Mouse (Mus musculus) thymus, adult 2 months (tissue): ENCODE measurements around the gene Pak2. TPM values are rescaled to one million over a fixed set of nuclear protein-coding genes. Genes with fewer than 3 reads are reported as not detected.
A peak's percentile ranks its signal among the peaks of the same experiment; 100 is the strongest.

Experiments
- DNase-seq: peaks from one replicate; pipeline ENCODE4 v3.0.0; 2021
- H3K27ac ChIP-seq: fragments of 200-500 bp; 2 replicates; pipeline ENCODE4 v1.5.1; 2012; ENCODE audit warnings: low read length, control low read depth; ENCODE audit not compliant: control insufficient read depth, insufficient read depth
- H3K27me3 ChIP-seq: fragments of 200-500 bp; 2 replicates; pipeline ENCODE4 v1.6.1; 2012; ENCODE audit warnings: mild to moderate bottlenecking, low read length, moderate library complexity, mixed read lengths; ENCODE audit not compliant: control insufficient read depth, insufficient read depth
- H3K36me3 ChIP-seq: fragments of 200-500 bp; 2 replicates; pipeline ENCODE4 v1.6.1; 2012; ENCODE audit warnings: mild to moderate bottlenecking, low read length, moderate library complexity; ENCODE audit not compliant: control insufficient read depth, insufficient read depth
- H3K4me1 ChIP-seq: fragments of 200-500 bp; replicated peaks from 2 replicates; pipeline ENCODE4 v1.6.1; 2012; ENCODE audit warnings: low read length; ENCODE audit not compliant: control insufficient read depth, insufficient read depth
- H3K4me3 ChIP-seq: fragments of 200-500 bp; 2 replicates; pipeline ENCODE4 v1.5.1; 2012; ENCODE audit warnings: mild to moderate bottlenecking, low read length, control low read depth, moderate library complexity; ENCODE audit not compliant: control insufficient read depth, insufficient read depth
- CTCF ChIP-seq: fragments of 200-500 bp; IDR thresholded peaks from 2 replicates; pipeline ENCODE4 v1.5.1; 2012; ENCODE audit warnings: mild to moderate bottlenecking, control low read depth, low read length, moderate library complexity, borderline replicate concordance; ENCODE audit not compliant: control insufficient read depth, poor library complexity, insufficient read depth; ENCODE audit errors: extremely low read depth
- POLR2A ChIP-seq: fragments of 200-500 bp; IDR thresholded peaks from 2 replicates; pipeline ENCODE4 v1.6.1; 2012; ENCODE audit warnings: mild to moderate bottlenecking, low read length, control low read depth, moderate library complexity; ENCODE audit not compliant: control insufficient read depth, poor library complexity, insufficient read depth; ENCODE audit errors: extremely low read depth
- WGBS: fragments of 180-500 bp; shearing (Covaris S2); methylation state at CpG from one replicate; pipeline ENCODE4 v1.1.7; 2018; 5-methylcytosine and 5-hydroxymethylcytosine counted together
- polyA plus RNA-seq: library from polyadenylated mRNA; depleted of rRNA; stranded (reverse); fragments of >200 nt; gene quantifications from 2 replicates; pipeline ENCODE4 v1.2.3, GENCODE M21; 2012

The Pak2 gene
- polyA plus RNA-seq, 1 experiment, result 35.3 TPM

DNA sequence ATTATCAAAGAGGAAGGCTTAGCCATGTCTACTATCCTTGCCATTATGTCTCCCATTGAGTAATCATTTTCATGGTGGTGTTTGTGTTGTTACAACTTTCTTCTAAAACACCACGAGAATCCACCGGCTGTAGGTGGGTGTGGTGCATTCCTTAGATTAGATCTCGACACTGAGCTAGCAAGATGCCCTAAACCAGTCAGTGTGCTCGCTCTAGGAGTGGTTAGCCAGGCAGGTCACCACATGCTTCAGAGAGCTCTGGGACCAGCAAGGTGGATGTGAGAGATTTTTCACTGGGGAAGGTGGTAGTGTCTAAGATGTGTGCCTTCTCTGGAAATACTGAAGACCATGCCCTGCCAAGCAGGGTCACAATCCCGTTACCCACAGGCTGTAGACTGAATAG is 37.0 kb upstream of the Pak2 start:
- no peak for DNase-seq
- Histone ChIP-seq H3K36me3 (no peaks in the 10 kb centered on the region), H3K27ac (no peak overlapping the region), H3K27me3 (no peaks in the 10 kb centered on the region), H3K4me1 (peaks cover 18% of the 10 kb centered on the region), H3K4me3 (no peak overlapping the region)
- whole genome bisulfite sequencing, result 41% methylated on average over 5 of the region's 5 CpGs
- TF ChIP-seq CTCF (no peak), POLR2A (no peak)

DNA sequence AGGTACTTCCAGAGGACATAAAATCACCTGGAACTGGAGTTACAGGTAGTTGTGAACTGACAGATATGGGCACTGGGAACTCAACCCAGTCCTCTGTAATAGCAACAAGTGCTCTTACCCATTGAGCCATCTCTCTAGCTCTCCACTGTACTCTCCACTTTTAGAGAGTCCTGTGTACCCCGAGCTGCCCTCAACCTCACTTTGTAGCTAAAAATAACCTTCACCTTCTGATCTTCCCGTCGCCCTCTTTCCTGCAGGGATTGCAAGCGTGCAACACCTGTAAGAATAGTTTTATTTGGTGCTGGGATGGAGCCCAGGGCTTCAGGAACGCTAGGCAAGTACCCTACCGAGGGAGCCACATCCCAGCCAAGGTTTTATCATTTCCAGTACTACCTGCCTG is 36.6 kb upstream of the Pak2 start:
- WGBS, result 38% methylated on average over 6 of the region's 6 CpGs
- H3K27me3 ChIP-seq, result no peaks in the 10 kb centered on the region
- H3K27ac ChIP-seq, result no peak overlapping the region
- no peaks in the 10 kb centered on the region for H3K36me3 ChIP-seq
- H3K4me3 ChIP-seq, result no peak overlapping the region
- peaks cover 18% of the 10 kb centered on the region for H3K4me1 ChIP-seq
- no peak for DNase-seq
- TF ChIP-seq POLR2A, result no peak
- TF ChIP-seq CTCF, result no peak

DNA sequence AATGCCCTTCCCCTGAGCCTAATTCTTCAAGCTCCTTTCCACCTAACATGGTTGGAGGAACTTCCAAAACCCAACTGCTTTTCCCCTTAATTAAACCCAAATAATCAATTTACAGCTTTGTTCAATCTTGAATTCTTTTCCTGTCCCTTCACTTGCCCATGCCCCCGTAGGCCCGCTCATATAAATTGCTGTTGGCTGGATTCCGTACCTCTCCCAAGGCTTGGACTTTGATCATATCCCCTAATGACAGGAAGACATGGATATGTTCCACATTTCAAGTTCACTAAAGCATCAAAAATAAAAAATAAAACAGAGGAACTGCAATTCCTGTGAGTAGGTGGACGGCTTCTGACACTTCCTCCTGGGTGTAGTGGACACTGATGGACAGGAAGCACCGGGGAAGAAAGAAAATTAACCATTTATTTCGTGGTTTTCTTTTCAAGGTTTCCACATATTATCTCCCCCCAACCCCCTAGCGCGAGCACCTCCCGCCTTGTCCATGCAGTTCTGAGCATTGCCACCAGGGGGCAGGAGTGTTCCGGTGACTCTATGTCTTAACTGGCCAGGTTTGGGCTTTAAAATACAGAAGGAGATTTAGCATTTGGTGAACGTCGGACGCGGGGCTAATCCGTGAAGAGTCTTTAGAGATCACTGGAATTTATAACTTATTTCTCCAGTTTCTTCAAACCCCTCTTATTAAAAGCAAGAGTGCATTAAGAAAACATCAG is 36.0 kb upstream of the Pak2 start:
- WGBS, result 23% methylated on average over 15 of the region's 15 CpGs
- Histone ChIP-seq H3K27ac (no peak overlapping the region), H3K4me3 (no peak overlapping the region), H3K27me3 (no peaks in the 10 kb centered on the region), H3K4me1 (peaks cover 18% of the 10 kb centered on the region), H3K36me3 (no peaks in the 10 kb centered on the region)
- no peak for TF ChIP-seq POLR2A
- peak; percentile 86 for TF ChIP-seq CTCF
- peak; percentile 90 for DNase-seq

DNA sequence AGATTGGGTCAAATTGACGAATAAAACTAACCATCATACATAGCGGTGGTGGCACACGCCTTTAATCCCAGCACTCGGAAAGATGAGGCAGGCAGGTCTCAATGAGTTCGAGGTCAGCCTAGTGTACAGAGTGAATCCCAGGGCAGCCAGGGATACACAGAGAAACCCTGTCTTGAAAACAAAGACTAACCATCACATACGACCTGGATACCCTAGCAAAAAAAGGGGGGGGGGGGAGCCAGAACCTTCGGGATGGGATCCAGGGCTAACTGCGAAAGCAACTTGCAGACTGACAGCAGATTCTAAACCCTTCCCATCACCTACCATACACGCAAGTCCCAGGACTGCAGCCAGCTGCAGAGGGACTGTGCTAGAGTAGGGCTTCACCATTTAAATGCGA is 35.3 kb upstream of the Pak2 start:
- TF ChIP-seq POLR2A (no peak), CTCF (no peak)
- no peak for DNase-seq
- H3K4me3 ChIP-seq, result no peak overlapping the region
- no peaks in the 10 kb centered on the region for H3K27me3 ChIP-seq
- peaks cover 18% of the 10 kb centered on the region for H3K4me1 ChIP-seq
- H3K27ac ChIP-seq, result no peak overlapping the region
- WGBS, result 94% methylated on average over 10 of the region's 10 CpGs
- no peaks in the 10 kb centered on the region for H3K36me3 ChIP-seq

DNA sequence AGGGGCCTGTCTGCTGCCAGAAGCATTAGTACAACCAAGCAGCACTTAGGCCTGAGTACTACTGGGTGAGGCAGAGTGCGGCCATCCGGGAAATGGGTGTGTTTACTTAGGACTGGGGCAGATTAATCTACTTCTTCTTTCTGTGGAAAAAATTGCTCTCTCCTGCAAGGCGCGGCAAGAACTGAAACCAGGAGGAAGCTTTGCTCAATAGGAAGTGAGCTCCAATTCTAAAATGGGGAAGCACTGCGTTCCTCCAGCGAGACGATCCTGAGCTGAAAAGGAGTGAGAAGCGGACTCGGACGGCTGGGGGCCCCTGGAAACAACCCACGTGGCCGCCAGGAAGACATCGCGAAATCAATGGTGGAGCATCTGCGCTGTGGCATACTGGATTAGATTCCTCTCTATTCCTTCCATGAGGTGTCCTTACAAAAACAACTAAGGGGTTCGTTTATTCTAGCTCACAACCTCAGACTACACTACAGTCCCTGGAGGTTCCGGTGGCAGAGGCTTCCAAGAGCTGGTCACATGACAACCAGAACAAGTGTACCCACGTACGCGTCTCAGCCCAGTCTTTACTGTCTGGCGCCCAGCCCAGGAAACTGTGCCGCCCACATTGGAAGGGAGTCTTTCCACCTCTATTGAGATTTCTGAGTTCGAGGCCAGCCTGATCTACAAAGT is 34.5 kb upstream of the Pak2 start:
- TF ChIP-seq CTCF (no peak), POLR2A (no peak)
- no peaks in the 10 kb centered on the region for H3K36me3 ChIP-seq
- H3K4me1 ChIP-seq, result peaks cover 21% of the 10 kb centered on the region
- H3K4me3 ChIP-seq, result 0 out of 2 replicates have a peak overlapping the region, but pooled peaks have one; percentile 1
- 10% methylated on average over 23 of the region's 23 CpGs for WGBS
- H3K27me3 ChIP-seq, result no peaks in the 10 kb centered on the region
- peak overlapping the region; percentile 22; the same call in 1 of the 2 replicates for H3K27ac ChIP-seq
- DNase-seq, result peak; percentile 58

DNA sequence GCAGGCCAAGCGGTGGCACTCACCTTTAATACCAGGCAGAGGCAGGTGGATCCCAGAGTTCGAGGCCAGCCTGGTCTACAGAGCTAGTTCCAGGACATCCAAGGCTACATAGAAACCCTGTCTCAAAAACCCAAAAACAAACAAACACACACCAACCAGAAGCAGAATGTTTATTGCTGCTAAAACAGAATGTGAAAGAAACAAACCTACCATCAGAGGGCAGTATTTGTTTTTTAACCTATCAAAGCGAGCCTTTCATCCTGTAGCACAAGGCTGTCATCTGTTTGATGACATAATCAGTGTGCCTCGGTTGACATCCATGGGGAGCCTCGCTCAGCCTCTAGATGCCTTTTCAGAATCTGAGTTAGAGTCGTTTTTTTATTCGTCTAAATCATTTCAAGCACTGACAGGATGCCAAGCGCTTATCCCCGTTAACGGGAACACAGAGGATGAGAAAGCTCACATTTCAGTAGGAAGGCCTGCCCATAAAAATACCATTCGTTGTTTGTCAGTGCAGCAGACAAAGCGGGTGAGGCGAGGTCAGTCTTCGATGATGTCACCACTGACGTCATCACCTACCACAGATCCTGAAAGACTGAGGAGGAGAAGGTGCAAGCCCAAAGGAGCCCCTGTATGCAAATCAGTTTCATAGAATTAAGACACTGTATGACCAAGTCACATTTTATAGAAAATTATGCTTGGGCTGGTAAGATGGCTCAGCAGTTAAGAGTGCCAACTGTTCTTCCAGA is 32.0 kb upstream of the Pak2 start:
- DNase-seq, result no peak
- no peaks in the 10 kb centered on the region for H3K27me3 ChIP-seq
- no peak overlapping the region for H3K4me3 ChIP-seq
- H3K4me1 ChIP-seq, result peaks cover 33% of the 10 kb centered on the region
- WGBS, result 78% methylated on average over 15 of the region's 15 CpGs
- H3K27ac ChIP-seq, result no peak overlapping the region
- TF ChIP-seq POLR2A (no peak), CTCF (no peak)
- H3K36me3 ChIP-seq, result no peaks in the 10 kb centered on the region; the same call in 1 of the 2 replicates
